Mouse (Mus musculus) lung, embryonic 15.5 days (tissue): Measurements from ENCODE around the gene Plekhg2. TPM values are rescaled to one million over a fixed set of nuclear protein-coding genes. Genes with fewer than 3 reads are reported as not detected.

Source experiments
- ATAC-seq: fragments of 200-750 bp; cut with Nextera tagmentation; 2 replicates; pipeline ENCODE4 v1.8.0; 2017; ENCODE audit warnings: moderate number of reproducible peaks, borderline replicate concordance; ENCODE audit not compliant: low FRiP score, low TSS enrichment; ENCODE audit errors: extremely low read depth
- H3K27ac ChIP-seq: fragments of 300-500 bp; sonication (generic); 2 replicates; pipeline ENCODE4 v1.5.1; 2015; ENCODE audit warnings: moderate library complexity, mild to moderate bottlenecking, inconsistent platforms
- H3K27me3 ChIP-seq: fragments of 300-500 bp; sonication (generic); 2 replicates; pipeline ENCODE4 v1.6.1; 2015; ENCODE audit warnings: inconsistent platforms
- H3K36me3 ChIP-seq: fragments of 300-500 bp; sonication (generic); 2 replicates; pipeline ENCODE4 v1.6.1; 2015; ENCODE audit warnings: inconsistent platforms
- H3K4me1 ChIP-seq: fragments of 300-500 bp; sonication (generic); 2 replicates; pipeline ENCODE4 v1.6.1; 2015; ENCODE audit warnings: inconsistent platforms
- H3K4me2 ChIP-seq: fragments of 300-500 bp; sonication (generic); 2 replicates; pipeline ENCODE4 v1.6.1; 2015; ENCODE audit warnings: inconsistent platforms, mild to moderate bottlenecking, moderate library complexity
- H3K4me3 ChIP-seq: fragments of 300-500 bp; sonication (generic); 2 replicates; pipeline ENCODE4 v1.5.1; 2015; ENCODE audit warnings: mild to moderate bottlenecking, inconsistent platforms
- H3K9ac ChIP-seq: fragments of 300-500 bp; sonication (generic); 2 replicates; pipeline ENCODE4 v1.6.1; 2015; ENCODE audit warnings: inconsistent platforms
- H3K9me3 ChIP-seq: fragments of 300-500 bp; sonication (generic); 2 replicates; pipeline ENCODE4 v1.6.1; 2016; ENCODE audit warnings: inconsistent platforms
- whole genome bisulfite sequencing: fragments of 180-500 bp; shearing (Covaris S2); methylation state at CpG from one replicate; pipeline ENCODE4 v1.1.7; 2015; 5-methylcytosine and 5-hydroxymethylcytosine counted together
- polyA plus RNA-seq: library from polyadenylated mRNA; unstranded; fragments of >200 nt; fragmentation: Nextera tagmentation; extraction: Ambion mirVana; gene quantifications from 2 replicates; pipeline ENCODE4 v1.2.1, GENCODE M21; 2015

The Plekhg2 gene
- 59.4 and 67.9 TPM in 2 replicates for polyA plus RNA-seq

- Histone ChIP-seq H3K27me3 (no peaks in the 10 kb centered on the region), H3K9me3 (no peaks in the 10 kb centered on the region), H3K4me3 (peak within 1 kb of the TSS; percentile 86), H3K36me3 (peaks cover 27% of the 10 kb centered on the region), H3K9ac (peak within 1 kb of the TSS; percentile 87), H3K4me1 (peaks cover 41% of the 10 kb centered on the region), H3K27ac (peak within 1 kb of the TSS; percentile 96), H3K4me2 (peak within 1 kb of the TSS; percentile 77)
- WGBS, result under 1% methylated on average over 66 of the region's 66 CpGs
- peak; percentile 89 for ATAC-seq
Observed at GRCm38 (mm10) chr7:28372251-28373108, at the start of gene Plekhg2. Gene Plekhg2, minus strand, starts transcription at chr7:28372599.

- H3K4me2 ChIP-seq, result no peak overlapping the region
- no peaks in the 10 kb centered on the region for H3K27me3 ChIP-seq
- H3K36me3 ChIP-seq, result peaks cover 67% of the 10 kb centered on the region
- H3K9ac ChIP-seq, result no peak overlapping the region
- no peaks in the 10 kb centered on the region for H3K9me3 ChIP-seq
- no peak for ATAC-seq
- WGBS, result 100% methylated on average over 2 of the region's 2 CpGs
- no peak overlapping the region for H3K4me3 ChIP-seq
- H3K4me1 ChIP-seq, result 0 out of 2 replicates have a peak, but pooled peaks cover 10% of the 10 kb centered on the region
- no peak overlapping the region for H3K27ac ChIP-seq
Observed at GRCm38 (mm10) chr7:28419416-28419815, 47.0 kb upstream of the Plekhg2 start.

- Histone ChIP-seq H3K36me3 (peaks cover 72% of the 10 kb centered on the region), H3K27me3 (no peaks in the 10 kb centered on the region), H3K9me3 (no peaks in the 10 kb centered on the region), H3K4me3 (no peak overlapping the region), H3K4me2 (no peak overlapping the region), H3K9ac (no peak overlapping the region), H3K4me1 (0 out of 2 replicates have a peak, but pooled peaks cover 10% of the 10 kb centered on the region), H3K27ac (0 out of 2 replicates have a peak overlapping the region, but pooled peaks have one; percentile 26)
- peak; percentile 81; the same call in 1 of the 2 replicates for ATAC-seq
- WGBS, result 55% methylated on average over 8 of the region's 8 CpGs
Observed at GRCm38 (mm10) chr7:28418096-28418670, 45.8 kb upstream of the Plekhg2 start.

- H3K4me1 ChIP-seq, result 0 out of 2 replicates have a peak, but pooled peaks cover 10% of the 10 kb centered on the region
- no peak overlapping the region for H3K9ac ChIP-seq
- no peak overlapping the region for H3K4me2 ChIP-seq
- ATAC-seq, result no peak
- no peak overlapping the region for H3K27ac ChIP-seq
- H3K36me3 ChIP-seq, result peaks cover 72% of the 10 kb centered on the region
- H3K4me3 ChIP-seq, result no peak overlapping the region
- no peaks in the 10 kb centered on the region for H3K27me3 ChIP-seq
- H3K9me3 ChIP-seq, result no peaks in the 10 kb centered on the region
Observed at GRCm38 (mm10) chr7:28417368-28417767, 45.0 kb upstream of the Plekhg2 start.

- 75% methylated on average over 4 of the region's 4 CpGs for WGBS
- H3K36me3 ChIP-seq, result peaks cover 65% of the 10 kb centered on the region
Observed at GRCm38 (mm10) chr7:28412826-28413225, 40.4 kb upstream of the Plekhg2 start.

GRCm38 (mm10) chr7:28410841-28411475, 38.6 kb upstream of the Plekhg2 start:
- Histone ChIP-seq H3K27ac (no peak overlapping the region), H3K4me2 (no peak overlapping the region), H3K9me3 (no peaks in the 10 kb centered on the region), H3K4me3 (no peak overlapping the region), H3K9ac (no peak overlapping the region), H3K27me3 (no peaks in the 10 kb centered on the region), H3K36me3 (peaks cover 76% of the 10 kb centered on the region), H3K4me1 (no peaks in the 10 kb centered on the region)
- ATAC-seq, result no peak
- WGBS, result 67% methylated on average over 3 of the region's 3 CpGs

More at GRCm38 (mm10) chr7:28412826-28413225, 40.4 kb upstream of the Plekhg2 start:
- ATAC-seq, result no peak
- Histone ChIP-seq H3K4me2 (no peak overlapping the region), H3K4me3 (no peak overlapping the region), H3K9ac (no peak overlapping the region), H3K27ac (no peak overlapping the region), H3K9me3 (no peaks in the 10 kb centered on the region), H3K27me3 (no peaks in the 10 kb centered on the region), H3K4me1 (no peaks in the 10 kb centered on the region)

- WGBS, result 80% methylated on average over 3 of the region's 3 CpGs
- Histone ChIP-seq H3K4me3 (no peak overlapping the region), H3K9me3 (no peaks in the 10 kb centered on the region), H3K27ac (no peak overlapping the region), H3K27me3 (no peaks in the 10 kb centered on the region), H3K9ac (no peak overlapping the region), H3K36me3 (peaks cover 91% of the 10 kb centered on the region), H3K4me1 (no peaks in the 10 kb centered on the region), H3K4me2 (no peak overlapping the region)
- no peak for ATAC-seq
Observed at GRCm38 (mm10) chr7:28401942-28402341, 29.5 kb upstream of the Plekhg2 start.

GRCm38 (mm10) chr7:28401030-28401429, 28.6 kb upstream of the Plekhg2 start:
- H3K36me3 ChIP-seq, result peaks cover 91% of the 10 kb centered on the region
- no peak overlapping the region for H3K4me2 ChIP-seq
- 95% methylated on average over 1 of the region's 1 CpGs for WGBS

GRCm38 (mm10) chr7:28398696-28399340, 26.4 kb upstream of the Plekhg2 start:
- ATAC-seq, result no peak
- Histone ChIP-seq H3K4me3 (no peak overlapping the region), H3K4me1 (peaks cover 2% of the 10 kb centered on the region), H3K4me2 (no peak overlapping the region), H3K9ac (no peak overlapping the region), H3K36me3 (peaks cover 84% of the 10 kb centered on the region), H3K27ac (no peak overlapping the region), H3K9me3 (no peaks in the 10 kb centered on the region), H3K27me3 (no peaks in the 10 kb centered on the region)
- 80% methylated on average over 10 of the region's 10 CpGs for WGBS

More at GRCm38 (mm10) chr7:28401030-28401429, 28.6 kb upstream of the Plekhg2 start:
- H3K27ac ChIP-seq, result no peak overlapping the region
- no peaks in the 10 kb centered on the region for H3K9me3 ChIP-seq
- no peak overlapping the region for H3K9ac ChIP-seq
- 0 out of 2 replicates have a peak, but pooled peaks have one; percentile 20 for ATAC-seq
- no peaks in the 10 kb centered on the region for H3K4me1 ChIP-seq
- H3K4me3 ChIP-seq, result no peak overlapping the region
- H3K27me3 ChIP-seq, result no peaks in the 10 kb centered on the region

- H3K9me3 ChIP-seq, result no peaks in the 10 kb centered on the region
- ATAC-seq, result no peak
- H3K36me3 ChIP-seq, result peaks cover 77% of the 10 kb centered on the region
- no peaks in the 10 kb centered on the region for H3K27me3 ChIP-seq
- no peak overlapping the region for H3K4me3 ChIP-seq
- H3K9ac ChIP-seq, result no peak overlapping the region
- H3K4me2 ChIP-seq, result no peak overlapping the region
- 55% methylated on average over 3 of the region's 3 CpGs for WGBS
- peaks cover 9% of the 10 kb centered on the region for H3K4me1 ChIP-seq
- no peak overlapping the region for H3K27ac ChIP-seq
Observed at GRCm38 (mm10) chr7:28398000-28398399, 25.6 kb upstream of the Plekhg2 start.

- H3K4me2 ChIP-seq, result no peak overlapping the region
- peaks cover 61% of the 10 kb centered on the region for H3K36me3 ChIP-seq
- H3K27me3 ChIP-seq, result no peaks in the 10 kb centered on the region
- no peak overlapping the region for H3K4me3 ChIP-seq
- no peak for ATAC-seq
- H3K9ac ChIP-seq, result no peak overlapping the region
- H3K27ac ChIP-seq, result no peak overlapping the region
- no peaks in the 10 kb centered on the region for H3K9me3 ChIP-seq
- WGBS, result 92% methylated on average over 4 of the region's 4 CpGs
- H3K4me1 ChIP-seq, result peaks cover 16% of the 10 kb centered on the region
Observed at GRCm38 (mm10) chr7:28395425-28395824, 23.0 kb upstream of the Plekhg2 start.
